Mouse (Mus musculus): ENCODE results near the gene Fgfr2. TPM values are rescaled to one million over a fixed set of nuclear protein-coding genes. Genes with fewer than 3 reads are reported as not detected.

Fgfr2 gene
- polyA plus RNA-seq, 1 experiment from 2014 or later = 106 TPM

- Histone ChIP-seq H3K9ac (ENCODE audit: low read depth, low read length) (0 out of 2 replicates have a peak overlapping the region, but pooled peaks have one; percentile 40), H3K4me3 (ENCODE audit: low read depth, low read length) (no peak overlapping the region), H3K27me3 (replicated peaks; ENCODE audit: control insufficient read depth, insufficient read depth, low read length) (no peaks in the 10 kb centered on the region), H3K4me2 (ENCODE audit: low read depth, low read length) (peak overlapping the region; percentile 25; the same call in 1 of the 2 replicates), H3K4me1 (ENCODE audit: control insufficient read depth, insufficient read depth, low read length) (peaks cover 24% of the 10 kb centered on the region), H3K9me3 (ENCODE audit: control insufficient read depth, low read length) (no peaks in the 10 kb centered on the region), H3K36me3 (ENCODE audit: control insufficient read depth, insufficient read depth, low read length) (0 out of 2 replicates have a peak, but pooled peaks cover 3% of the 10 kb centered on the region), H3K27ac (replicated peaks; ENCODE audit: low read depth, low read length) (peak overlapping the region; percentile 68)
- ATAC-seq (ENCODE audit: low read depth) (no peak), DNase-seq (ENCODE audit: low spot score) (no peak)
- WGBS = 57% methylated on average over 4 of the region's 4 CpGs
Observed at GRCm38 (mm10) chr7:133088411-133088810, 34.7 kb downstream of the Fgfr2 start.

GRCm38 (mm10) chr7:133085408-133085807, 37.7 kb downstream of the Fgfr2 start:
- no peak overlapping the region for H3K9ac ChIP-seq (ENCODE audit: low read depth, low read length)
- peaks cover 22% of the 10 kb centered on the region for H3K4me1 ChIP-seq (ENCODE audit: control insufficient read depth, insufficient read depth, low read length)
- 90% methylated on average over 3 of the region's 3 CpGs for WGBS
- no peaks in the 10 kb centered on the region for H3K27me3 ChIP-seq (replicated peaks; ENCODE audit: control insufficient read depth, insufficient read depth, low read length)
- H3K4me2 ChIP-seq (ENCODE audit: low read depth, low read length) = no peak overlapping the region
- peaks cover 3% of the 10 kb centered on the region for H3K36me3 ChIP-seq (ENCODE audit: control insufficient read depth, insufficient read depth, low read length)
- H3K27ac ChIP-seq (replicated peaks; ENCODE audit: low read depth, low read length) = no peak overlapping the region
- DNase-seq (ENCODE audit: low spot score) (no peak), ATAC-seq (ENCODE audit: low read depth) (no peak)
- H3K4me3 ChIP-seq (ENCODE audit: low read depth, low read length) = no peak overlapping the region
- H3K9me3 ChIP-seq (ENCODE audit: control insufficient read depth, low read length) = no peaks in the 10 kb centered on the region

- ATAC-seq (ENCODE audit: low read depth) (no peak), DNase-seq (ENCODE audit: low spot score) (no peak)
- WGBS = 84% methylated on average over 13 of the region's 13 CpGs
- H3K27ac ChIP-seq (replicated peaks; ENCODE audit: low read depth, low read length) = no peak overlapping the region
- H3K9me3 ChIP-seq (ENCODE audit: control insufficient read depth, low read length) = no peaks in the 10 kb centered on the region
- H3K4me1 ChIP-seq (ENCODE audit: control insufficient read depth, insufficient read depth, low read length) = peaks cover 10% of the 10 kb centered on the region; the same call in 1 of the 2 replicates
- H3K4me2 ChIP-seq (ENCODE audit: low read depth, low read length) = no peak overlapping the region
- H3K36me3 ChIP-seq (ENCODE audit: control insufficient read depth, insufficient read depth, low read length) = peaks cover 8% of the 10 kb centered on the region
- H3K4me3 ChIP-seq (ENCODE audit: low read depth, low read length) = no peak overlapping the region
- no peak overlapping the region for H3K9ac ChIP-seq (ENCODE audit: low read depth, low read length)
- H3K27me3 ChIP-seq (replicated peaks; ENCODE audit: control insufficient read depth, insufficient read depth, low read length) = no peaks in the 10 kb centered on the region
Observed at GRCm38 (mm10) chr7:133083936-133084614, 39.1 kb downstream of the Fgfr2 start.

GRCm38 (mm10) chr7:133078929-133079328, 44.2 kb downstream of the Fgfr2 start:
- peaks cover 16% of the 10 kb centered on the region for H3K36me3 ChIP-seq (ENCODE audit: control insufficient read depth, insufficient read depth, low read length)
- H3K4me1 ChIP-seq (ENCODE audit: control insufficient read depth, insufficient read depth, low read length) = no peaks in the 10 kb centered on the region
- ATAC-seq (ENCODE audit: low read depth) = no peak
- no peak overlapping the region for H3K4me2 ChIP-seq (ENCODE audit: low read depth, low read length)
- H3K27me3 ChIP-seq (replicated peaks; ENCODE audit: control insufficient read depth, insufficient read depth, low read length) = no peaks in the 10 kb centered on the region
- no peak overlapping the region for H3K27ac ChIP-seq (replicated peaks; ENCODE audit: low read depth, low read length)
- H3K4me3 ChIP-seq (ENCODE audit: low read depth, low read length) = no peak overlapping the region
- no peak overlapping the region for H3K9ac ChIP-seq (ENCODE audit: low read depth, low read length)
- H3K9me3 ChIP-seq (ENCODE audit: control insufficient read depth, low read length) = no peaks in the 10 kb centered on the region
- WGBS = 82% methylated on average over 1 of the region's 1 CpGs
- no peak for DNase-seq (ENCODE audit: low spot score)

- peak; percentile 32 for DNase-seq (ENCODE audit: low spot score)
- H3K4me3 ChIP-seq (ENCODE audit: low read depth, low read length) = no peak overlapping the region
- no peak overlapping the region for H3K9ac ChIP-seq (ENCODE audit: low read depth, low read length)
- no peaks in the 10 kb centered on the region for H3K9me3 ChIP-seq (ENCODE audit: control insufficient read depth, low read length)
- WGBS = 56% methylated on average over 10 of the region's 10 CpGs
- ATAC-seq (ENCODE audit: low read depth) = no peak
- no peaks in the 10 kb centered on the region; the same call in 1 of the 2 replicates for H3K4me1 ChIP-seq (ENCODE audit: control insufficient read depth, insufficient read depth, low read length)
- H3K4me2 ChIP-seq (ENCODE audit: low read depth, low read length) = no peak overlapping the region
- no peak overlapping the region for H3K27ac ChIP-seq (replicated peaks; ENCODE audit: low read depth, low read length)
- peaks cover 14% of the 10 kb centered on the region; the same call in 1 of the 2 replicates for H3K36me3 ChIP-seq (ENCODE audit: control insufficient read depth, insufficient read depth, low read length)
- H3K27me3 ChIP-seq (replicated peaks; ENCODE audit: control insufficient read depth, insufficient read depth, low read length) = no peaks in the 10 kb centered on the region
Observed at GRCm38 (mm10) chr7:133074462-133075133, 48.6 kb downstream of the Fgfr2 start.

GRCm38 (mm10) chr7:133073147-133073651, 50.0 kb downstream of the Fgfr2 start:
- H3K4me3 ChIP-seq (ENCODE audit: low read depth, low read length) = no peak overlapping the region
- H3K36me3 ChIP-seq (ENCODE audit: control insufficient read depth, insufficient read depth, low read length) = peaks cover 20% of the 10 kb centered on the region; the same call in 1 of the 2 replicates
- no peak overlapping the region for H3K4me2 ChIP-seq (ENCODE audit: low read depth, low read length)
- WGBS = 74% methylated on average over 9 of the region's 9 CpGs
- H3K27me3 ChIP-seq (replicated peaks; ENCODE audit: control insufficient read depth, insufficient read depth, low read length) = no peaks in the 10 kb centered on the region
- H3K9me3 ChIP-seq (ENCODE audit: control insufficient read depth, low read length) = no peaks in the 10 kb centered on the region
- no peak overlapping the region for H3K9ac ChIP-seq (ENCODE audit: low read depth, low read length)
- DNase-seq (ENCODE audit: low spot score) (no peak), ATAC-seq (ENCODE audit: low read depth) (no peak)
- H3K27ac ChIP-seq (replicated peaks; ENCODE audit: low read depth, low read length) = no peak overlapping the region
- H3K4me1 ChIP-seq (ENCODE audit: control insufficient read depth, insufficient read depth, low read length) = no peaks in the 10 kb centered on the region; the same call in 1 of the 2 replicates

GRCm38 (mm10) chr7:133072535-133072934, 50.6 kb downstream of the Fgfr2 start:
- Histone ChIP-seq H3K36me3 (ENCODE audit: control insufficient read depth, insufficient read depth, low read length) (peaks cover 15% of the 10 kb centered on the region), H3K9me3 (ENCODE audit: control insufficient read depth, low read length) (no peaks in the 10 kb centered on the region), H3K27me3 (replicated peaks; ENCODE audit: control insufficient read depth, insufficient read depth, low read length) (no peaks in the 10 kb centered on the region), H3K4me2 (ENCODE audit: low read depth, low read length) (no peak overlapping the region), H3K9ac (ENCODE audit: low read depth, low read length) (no peak overlapping the region), H3K4me1 (ENCODE audit: control insufficient read depth, insufficient read depth, low read length) (no peaks in the 10 kb centered on the region; the same call in 1 of the 2 replicates), H3K4me3 (ENCODE audit: low read depth, low read length) (no peak overlapping the region), H3K27ac (replicated peaks; ENCODE audit: low read depth, low read length) (no peak overlapping the region)
- ATAC-seq (ENCODE audit: low read depth) = 0 out of 2 replicates have a peak, but pooled peaks have one; percentile 17
- peak; percentile 27 for DNase-seq (ENCODE audit: low spot score)
- 67% methylated on average over 4 of the region's 4 CpGs for WGBS

- DNase-seq (ENCODE audit: low spot score) (peak; percentile 12), ATAC-seq (ENCODE audit: low read depth) (peak; percentile 20; the same call in 1 of the 2 replicates)
- 65% methylated on average over 6 of the region's 7 CpGs for WGBS
- Histone ChIP-seq H3K36me3 (ENCODE audit: control insufficient read depth, insufficient read depth, low read length) (peaks cover 10% of the 10 kb centered on the region), H3K27me3 (replicated peaks; ENCODE audit: control insufficient read depth, insufficient read depth, low read length) (no peaks in the 10 kb centered on the region), H3K9ac (ENCODE audit: low read depth, low read length) (no peak overlapping the region), H3K9me3 (ENCODE audit: control insufficient read depth, low read length) (no peaks in the 10 kb centered on the region), H3K4me1 (ENCODE audit: control insufficient read depth, insufficient read depth, low read length) (no peaks in the 10 kb centered on the region; the same call in 1 of the 2 replicates), H3K27ac (replicated peaks; ENCODE audit: low read depth, low read length) (0 out of 2 replicates have a peak overlapping the region, but pooled peaks have one; percentile 9), H3K4me2 (ENCODE audit: low read depth, low read length) (no peak overlapping the region), H3K4me3 (ENCODE audit: low read depth, low read length) (no peak overlapping the region)
Observed at GRCm38 (mm10) chr7:133067321-133067841, 55.8 kb downstream of the Fgfr2 start.
